Mouse (Mus musculus) testis, postnatal 10 days (tissue): Measurements from ENCODE around the gene Tmem41b.
"Not testable (repeated sequence)": the region's sequence is repeated elsewhere in the genome, so short reads cannot be mapped to it uniquely, and the experiment has no call there.

ENCODE experiments used
- DNase-seq: peaks from one replicate; pipeline ENCODE4 v3.0.0; 2021; ENCODE audit warnings: low spot score

The Tmem41b gene

DNA sequence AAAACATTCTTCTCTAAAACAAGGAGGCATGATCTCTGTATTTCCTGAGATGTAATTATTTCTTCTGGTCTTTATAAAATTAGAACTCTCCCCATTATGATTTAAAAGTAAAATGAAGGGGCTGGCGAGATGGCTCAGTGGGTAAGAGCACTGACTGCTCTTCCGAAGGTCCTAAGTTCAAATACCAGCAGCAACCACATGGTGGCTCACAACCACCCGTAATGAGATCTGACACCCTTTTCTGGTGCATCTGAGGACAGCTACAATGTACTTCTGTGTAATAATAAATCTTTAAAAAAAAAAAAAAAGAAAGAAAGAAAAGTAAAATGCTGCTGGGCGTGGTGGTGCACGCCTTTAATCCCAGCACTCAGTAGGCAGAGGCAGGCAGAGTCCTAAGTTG is 9.6 kb downstream of the Tmem41b start:
- not testable (repeated sequence) for DNase-seq

- no peak for DNase-seq
Measured at GRCm38 (mm10) chr7:109975966-109976715, 10.6 kb downstream of the Tmem41b start.

- DNase-seq: no peak
Measured at GRCm38 (mm10) chr7:109969542-109969941, 17.2 kb downstream of the Tmem41b start.

DNA sequence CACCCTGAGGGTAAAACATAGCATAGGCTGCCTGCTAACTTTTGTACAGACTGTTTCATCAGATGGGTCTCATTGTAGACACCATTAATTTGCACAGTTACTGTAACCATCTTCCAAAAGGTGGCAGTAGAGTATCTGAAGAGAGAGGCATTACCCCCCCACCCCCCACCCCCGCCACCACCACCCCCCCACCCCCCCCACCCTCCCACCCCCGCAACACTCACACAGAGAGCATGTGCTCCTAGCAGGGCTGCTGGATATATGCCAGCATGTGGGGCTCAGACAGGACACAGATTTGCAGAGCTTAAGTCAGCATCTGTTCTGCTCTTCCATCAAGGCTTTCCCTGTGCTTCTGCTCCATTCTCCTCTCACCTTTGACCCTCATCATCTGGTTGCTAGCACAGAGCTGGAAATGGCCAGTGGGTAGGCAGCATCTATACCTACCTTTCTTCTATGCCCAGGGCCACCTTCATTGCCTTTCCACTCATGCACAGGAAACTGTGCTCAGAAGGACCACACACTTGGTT is 17.7 kb downstream of the Tmem41b start:
- DNase-seq: peak; percentile 64

DNA sequence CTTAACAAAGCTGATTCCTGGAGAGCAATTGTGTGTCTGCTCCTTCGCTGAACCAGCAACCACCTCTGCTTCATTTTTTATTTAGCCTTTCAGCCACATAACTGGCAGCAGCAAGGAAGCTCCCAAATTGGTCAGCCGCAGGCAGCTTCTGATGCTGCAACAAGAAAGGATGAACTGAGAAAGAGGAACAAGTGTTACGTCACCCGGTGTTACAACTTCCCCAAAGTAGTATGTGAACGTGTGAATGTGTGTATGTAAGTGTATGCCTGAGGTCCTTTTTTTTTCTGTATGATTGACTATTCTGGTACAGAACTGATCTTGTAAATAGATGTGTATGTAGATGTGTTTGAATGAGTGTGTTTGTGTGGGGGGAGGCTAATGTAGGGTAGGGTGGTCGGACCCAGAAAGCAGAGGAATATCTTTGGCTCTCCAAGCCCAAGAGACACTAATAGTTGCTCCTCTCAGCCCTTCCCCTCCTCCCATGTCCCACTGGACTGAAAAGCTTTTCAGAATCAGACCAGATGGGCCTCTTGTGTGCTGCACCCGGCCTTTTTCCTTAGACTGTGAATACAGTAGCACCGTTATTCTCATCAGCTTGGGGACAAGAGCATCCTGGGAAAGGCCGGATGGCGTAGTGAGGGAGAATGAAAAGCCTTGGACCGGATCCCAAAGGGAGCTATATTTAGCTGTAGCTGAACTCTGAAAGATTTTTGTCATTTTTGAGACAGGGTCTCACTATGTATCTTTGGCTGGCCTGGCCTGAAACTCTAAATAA is 18.7 kb downstream of the Tmem41b start:
- no peak for DNase-seq

DNA sequence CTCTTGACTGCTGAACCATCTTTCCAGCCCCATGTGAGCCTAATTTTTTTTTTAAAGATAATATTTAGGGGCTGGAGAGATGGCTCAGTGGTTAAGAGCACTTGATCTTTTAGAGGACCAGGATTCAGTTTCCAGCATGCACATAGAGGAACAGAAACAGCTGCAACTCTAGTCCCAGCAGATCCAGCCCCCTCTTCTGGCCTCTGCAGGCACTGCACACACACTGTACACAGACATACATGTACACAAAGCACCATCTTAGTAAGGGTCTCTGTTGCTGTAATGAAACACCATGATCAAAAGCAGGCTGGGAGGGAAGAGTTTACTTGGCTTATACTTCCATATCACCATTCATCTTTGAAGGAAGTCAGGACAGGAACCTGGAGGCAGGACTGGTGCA is 21.1 kb downstream of the Tmem41b start:
- DNase-seq: no peak

DNA sequence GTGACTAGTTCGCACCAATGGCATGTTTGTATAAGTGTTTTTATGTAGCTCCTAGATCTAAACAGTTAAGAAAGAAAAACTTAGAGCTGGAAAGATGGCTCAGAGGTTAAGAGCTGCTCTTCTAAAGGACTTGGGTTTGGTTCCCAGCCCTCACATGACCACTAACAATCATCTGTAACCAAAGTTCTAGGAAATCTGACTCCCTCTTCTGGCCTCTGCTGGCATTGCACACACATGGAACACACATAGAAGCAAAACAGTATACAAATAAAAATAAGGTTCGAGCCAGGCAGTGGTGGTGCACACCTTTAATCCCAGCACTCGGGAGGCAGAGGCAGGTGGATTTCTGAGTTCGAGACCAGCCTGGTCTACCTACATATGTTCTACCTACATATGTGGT is 23.0 kb downstream of the Tmem41b start:
- DNase-seq: no peak

- no peak for DNase-seq
Measured at GRCm38 (mm10) chr7:109962596-109962995, 24.1 kb downstream of the Tmem41b start.

- peak; percentile 50 for DNase-seq
Measured at GRCm38 (mm10) chr7:109961570-109961969, 25.2 kb downstream of the Tmem41b start.

DNA sequence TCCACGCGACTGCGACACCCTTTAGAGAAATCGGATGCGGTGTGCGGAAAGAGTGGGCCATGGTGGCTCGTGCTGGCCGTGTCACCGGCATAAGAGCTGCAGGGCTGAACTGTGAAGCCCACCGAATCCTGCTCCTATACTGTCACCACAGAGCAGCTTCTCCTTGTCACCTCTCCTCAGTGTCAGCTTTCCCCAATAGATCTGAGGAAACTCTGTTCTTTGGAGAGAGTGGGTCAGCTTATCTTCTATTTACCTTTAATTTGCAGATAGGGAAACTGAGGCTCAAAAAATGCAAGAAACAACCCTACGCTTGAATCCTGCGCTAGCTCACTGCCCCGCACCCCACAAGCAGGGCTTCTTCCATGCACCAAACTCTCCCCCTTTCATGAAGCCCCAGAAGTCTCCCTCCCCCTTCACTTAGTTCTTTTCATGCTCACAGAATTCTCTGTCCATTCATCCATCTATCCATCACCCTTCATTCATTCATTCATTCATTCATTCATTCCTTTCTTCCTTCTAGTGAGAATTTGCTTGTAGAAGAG is 26.0 kb downstream of the Tmem41b start:
- DNase-seq: no peak

DNA sequence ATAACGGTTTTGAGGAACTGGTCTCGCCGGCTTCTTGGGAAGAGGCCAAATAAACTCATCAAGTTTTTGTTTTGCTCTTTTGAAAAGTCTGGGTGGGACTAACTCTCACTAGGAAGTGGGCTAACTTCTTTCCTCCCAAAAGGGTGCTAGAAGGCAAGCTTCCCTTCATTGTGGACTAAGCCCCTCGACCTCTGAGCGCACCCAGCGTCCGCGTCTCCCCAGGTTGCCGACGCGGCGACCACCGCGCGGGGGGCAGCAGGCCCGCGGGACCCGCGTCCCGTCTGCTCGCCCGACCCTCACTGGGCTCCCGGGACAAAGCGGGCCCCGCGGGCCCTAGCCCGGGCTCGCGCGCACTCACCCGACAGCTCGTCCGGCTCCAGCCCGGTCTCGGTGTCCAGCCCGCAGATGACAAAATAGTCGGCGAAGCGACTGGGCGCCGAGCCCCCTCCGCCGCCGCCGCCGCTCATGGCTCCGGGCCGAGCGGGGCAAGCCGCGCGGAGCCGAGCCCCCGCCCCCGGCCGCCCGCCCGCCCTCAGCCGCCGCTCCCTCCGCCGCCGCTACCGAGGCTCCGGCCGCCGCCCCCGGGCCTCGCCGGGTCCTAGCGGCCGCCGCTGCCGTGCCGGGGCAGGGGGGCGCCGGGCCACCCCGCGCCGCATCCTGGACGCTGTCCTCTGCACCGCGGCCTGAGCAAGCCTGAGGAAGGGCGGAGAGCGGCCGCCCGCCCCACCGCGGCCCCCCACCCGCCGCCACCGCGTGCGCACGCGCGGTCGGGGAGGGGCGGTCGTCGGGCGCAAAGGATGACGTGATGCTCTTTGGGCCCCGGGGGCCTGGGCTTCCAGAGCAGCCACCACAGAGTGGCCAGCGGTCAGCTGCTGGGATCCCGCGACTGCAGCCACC is 26.8 kb downstream of the Tmem41b start, which contains the start of gene Dennd5a:
Gene Dennd5a (minus strand): TSS at position 755 of the 897 bp plus-strand sequence.
- peak; percentile 81 for DNase-seq

- DNase-seq: peak; percentile 56
Measured at GRCm38 (mm10) chr7:109958843-109959715, 27.6 kb downstream of the Tmem41b start.

DNA sequence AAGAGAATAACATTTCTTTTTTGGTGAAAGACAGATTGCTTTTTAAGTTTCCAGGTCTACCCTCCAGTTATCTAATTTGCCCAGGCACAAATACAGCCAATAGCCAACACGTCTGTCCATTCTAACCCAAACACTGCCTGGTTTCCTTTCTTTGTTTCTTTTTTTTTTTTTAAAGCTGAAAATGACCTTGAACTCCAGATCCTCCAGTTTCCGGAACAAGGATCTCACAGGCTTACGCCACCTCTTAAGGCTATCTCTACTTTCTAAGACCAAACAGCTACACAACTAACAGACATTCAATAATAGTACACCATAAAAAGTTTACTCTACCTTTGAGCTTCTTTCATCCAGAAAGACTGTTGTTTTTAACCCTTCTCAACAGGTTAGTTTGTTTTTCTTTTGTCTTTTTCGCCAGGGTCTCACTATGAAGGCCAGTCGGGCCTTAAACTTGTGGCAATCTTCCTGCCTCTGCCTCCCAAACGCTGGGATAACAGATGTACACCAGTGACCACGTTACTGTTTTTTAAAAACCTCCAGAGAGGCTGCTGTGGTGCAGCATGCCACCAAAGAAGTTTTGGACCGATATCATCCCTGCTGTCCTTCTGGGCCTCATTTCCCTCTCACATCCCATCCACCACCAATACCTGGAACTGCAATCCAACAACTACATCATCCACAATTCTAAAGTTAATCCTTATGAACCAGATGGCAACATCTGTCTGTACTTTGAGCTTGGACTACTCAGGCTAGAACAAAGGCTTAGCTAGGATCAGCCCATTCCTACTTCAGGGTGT is 28.5 kb downstream of the Tmem41b start:
- no peak for DNase-seq

DNA sequence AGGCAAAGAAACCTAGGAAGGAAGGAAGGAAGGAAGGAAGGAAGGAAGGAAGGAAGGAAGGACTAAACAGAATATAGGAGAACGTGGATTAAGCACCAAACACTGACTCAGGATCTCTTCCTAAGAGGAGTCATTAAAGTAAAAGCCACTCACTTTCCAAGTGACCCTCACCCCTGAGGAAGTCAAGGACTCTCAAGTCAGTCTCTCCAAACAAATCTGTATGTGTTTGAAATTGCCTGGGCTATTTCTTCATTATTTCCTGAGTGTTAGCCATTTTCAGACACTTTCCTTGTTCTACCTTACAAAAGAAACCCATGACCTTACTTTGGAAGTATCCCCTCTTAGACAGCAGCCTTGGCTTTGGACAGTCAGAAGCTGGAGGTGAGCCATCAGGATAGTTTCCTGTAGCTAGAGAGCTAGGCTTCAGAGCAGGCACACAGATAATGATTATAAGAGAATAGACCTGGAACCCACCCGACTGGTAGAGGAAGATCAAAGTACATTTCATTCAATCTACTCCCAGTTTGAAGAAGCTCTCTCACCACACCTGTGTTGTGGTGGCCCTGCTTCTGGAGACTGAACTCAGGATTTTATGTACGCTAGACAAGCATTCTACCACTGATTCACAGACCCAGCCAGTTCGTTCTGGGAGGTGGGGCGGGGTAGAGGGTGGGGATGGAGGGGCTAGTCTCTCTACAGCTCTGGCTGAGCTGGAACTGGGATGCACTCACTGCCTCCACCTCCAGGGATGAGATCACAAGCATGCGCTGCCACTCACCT is 31.9 kb downstream of the Tmem41b start:
- no peak for DNase-seq

GRCm38 (mm10) chr7:109951297-109951696 is 35.4 kb downstream of the Tmem41b start:
- no peak for DNase-seq

GRCm38 (mm10) chr7:109944421-109945034 is 42.2 kb downstream of the Tmem41b start:
- DNase-seq: no peak

- no peak for DNase-seq
Measured at GRCm38 (mm10) chr7:109929628-109930027, 57.1 kb downstream of the Tmem41b start.

DNA sequence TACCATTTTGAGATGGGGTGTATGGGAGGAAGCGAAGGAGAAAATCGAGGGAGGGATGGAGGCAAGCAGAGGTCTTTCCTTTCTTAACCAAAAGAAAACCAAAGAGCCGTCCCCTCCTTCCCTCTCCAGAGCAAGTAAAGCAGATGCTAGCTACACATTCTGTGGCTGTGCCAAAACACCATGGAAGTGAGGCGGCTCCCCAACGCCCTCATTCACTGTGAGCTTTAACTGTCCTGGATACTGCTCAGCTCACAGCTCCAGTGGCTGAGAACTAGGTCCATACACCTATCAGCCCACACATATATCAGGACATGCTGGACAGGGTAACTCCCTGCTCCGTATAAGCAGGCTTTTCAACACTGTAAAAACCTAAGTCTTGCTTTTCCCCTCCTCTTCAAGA is 58.4 kb downstream of the Tmem41b start:
- no peak for DNase-seq

DNA sequence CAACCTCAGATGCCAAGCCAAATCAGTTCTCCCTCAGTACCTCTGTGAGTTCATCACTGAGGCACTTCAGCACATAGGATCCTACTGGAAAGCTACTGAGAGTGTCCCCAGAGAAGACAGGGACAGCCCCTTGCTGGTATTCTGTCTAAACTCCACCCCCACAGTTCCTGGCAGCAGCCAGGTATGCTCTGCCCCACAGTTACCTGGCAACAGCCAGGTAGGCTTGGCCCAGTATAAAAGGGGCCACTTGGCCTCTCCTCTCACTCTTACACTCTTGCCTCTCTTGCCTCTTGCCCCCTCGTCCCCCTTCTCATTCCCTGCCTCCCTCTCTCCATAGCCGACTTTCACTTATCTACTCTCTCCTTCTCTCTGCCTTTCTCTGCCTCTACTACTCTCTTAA is 61.8 kb downstream of the Tmem41b start:
- DNase-seq: no peak
